Mouse (Mus musculus): ENCODE data around the gene Rbfox1.

The Rbfox1 gene

GRCm38 (mm10) chr16:6448250-6448649 lies 563.1 kb downstream of the Rbfox1 start:
- in situ Hi-C loops (cut with MboI, MseI) = no loop called here

GRCm38 (mm10) chr16:6455349-6455748 lies 570.2 kb downstream of the Rbfox1 start:
- in situ Hi-C loops (cut with MboI, MseI) = loop anchor here (10.0 kb wide), 1 partner anchor 689 kb away; no protein-coding TSS in a partner anchor

GRCm38 (mm10) chr16:6479094-6479590 lies 594.0 kb downstream of the Rbfox1 start:
- in situ Hi-C loops (cut with MboI, MseI) = loop anchor here (25.0 kb wide), 1 partner anchor 1167 kb away; no protein-coding TSS in a partner anchor

- in situ Hi-C loops (cut with MboI, MseI) = loop anchor here (25.0 kb wide), 1 partner anchor 1168 kb away; no protein-coding TSS in a partner anchor
Measured at GRCm38 (mm10) chr16:6479616-6480410, 594.7 kb downstream of the Rbfox1 start.

- in situ Hi-C loops (cut with MboI, MseI) = loop anchor here (25.0 kb wide), 1 partner anchor 1168 kb away; no protein-coding TSS in a partner anchor
Measured at GRCm38 (mm10) chr16:6480411-6480728, 595.2 kb downstream of the Rbfox1 start.

GRCm38 (mm10) chr16:6483628-6484027 lies 598.5 kb downstream of the Rbfox1 start:
- in situ Hi-C loops (cut with MboI, MseI) = loop anchor here (25.0 kb wide), 1 partner anchor 1171 kb away; no protein-coding TSS in a partner anchor

GRCm38 (mm10) chr16:6485631-6486030 lies 600.5 kb downstream of the Rbfox1 start:
- in situ Hi-C loops (cut with MboI, MseI) = loop anchor here (25.0 kb wide), 1 partner anchor 1173 kb away; no protein-coding TSS in a partner anchor

- in situ Hi-C loops (cut with MboI, MseI) = loop anchor here (25.0 kb wide), 1 partner anchor 1860 kb away; no protein-coding TSS in a partner anchor
Measured at GRCm38 (mm10) chr16:6502219-6502618, 617.1 kb downstream of the Rbfox1 start.

- in situ Hi-C loops (cut with MboI, MseI) = loop anchor here (25.0 kb wide), 1 partner anchor 1859 kb away; no protein-coding TSS in a partner anchor
Measured at GRCm38 (mm10) chr16:6503573-6504331, 618.6 kb downstream of the Rbfox1 start.

- in situ Hi-C loops (cut with MboI, MseI) = loop anchor here (25.0 kb wide), 1 partner anchor 1853 kb away; no protein-coding TSS in a partner anchor
Measured at GRCm38 (mm10) chr16:6508924-6509323, 623.8 kb downstream of the Rbfox1 start.

- in situ Hi-C loops (cut with MboI, MseI) = loop anchor here (25.0 kb wide), 1 partner anchor 1843 kb away; no protein-coding TSS in a partner anchor
Measured at GRCm38 (mm10) chr16:6519474-6519873, 634.3 kb downstream of the Rbfox1 start.

- in situ Hi-C loops (cut with MboI, MseI) = no loop called here
Measured at GRCm38 (mm10) chr16:6525507-6526170, 640.5 kb downstream of the Rbfox1 start.

GRCm38 (mm10) chr16:6531459-6531858 lies 646.3 kb downstream of the Rbfox1 start:
- in situ Hi-C loops (cut with MboI, MseI) = no loop called here

GRCm38 (mm10) chr16:6532077-6532995 lies 647.2 kb downstream of the Rbfox1 start:
- in situ Hi-C loops (cut with MboI, MseI) = no loop called here

- in situ Hi-C loops (cut with MboI, MseI) = no loop called here
Measured at GRCm38 (mm10) chr16:6555776-6556175, 670.6 kb downstream of the Rbfox1 start.

- in situ Hi-C loops (cut with MboI, MseI) = no loop called here
Measured at GRCm38 (mm10) chr16:6557726-6558125, 672.6 kb downstream of the Rbfox1 start.

- in situ Hi-C loops (cut with MboI, MseI) = no loop called here
Measured at GRCm38 (mm10) chr16:6584700-6585099, 699.5 kb downstream of the Rbfox1 start.

- in situ Hi-C loops (cut with MboI, MseI) = no loop called here
Measured at GRCm38 (mm10) chr16:6585204-6585603, 700.0 kb downstream of the Rbfox1 start.

- in situ Hi-C loops (cut with MboI, MseI) = no loop called here
Measured at GRCm38 (mm10) chr16:6616526-6616925, 731.4 kb downstream of the Rbfox1 start.

- in situ Hi-C loops (cut with MboI, MseI) = no loop called here
Measured at GRCm38 (mm10) chr16:6640330-6640729, 755.2 kb downstream of the Rbfox1 start.

All from regulatory T cell (primary cell).